Mouse (Mus musculus): ENCODE results near the gene Enc1. TPM values are rescaled to one million over a fixed set of nuclear protein-coding genes. Genes with fewer than 3 reads are reported as not detected.

Enc1 gene
- total RNA-seq, 1 experiment = 73.6 TPM

GRCm38 (mm10) chr13:97271641-97272040 lies 30.7 kb downstream of the Enc1 start:
- no peak overlapping the region for H3K27ac ChIP-seq (ENCODE audit: insufficient read depth, low read depth, low read length, poor library complexity, severe bottlenecking)
- DNase-seq (ENCODE audit: low read depth, low spot score) = no peak
- H3K4me1 ChIP-seq (ENCODE audit: control insufficient read depth in 2 of 2, insufficient read depth in 2 of 2, low read length in 2 of 2, poor library complexity in 1 of 2) = peaks cover 7 to 13% of the 10 kb centered on the region in 2 experiments

GRCm38 (mm10) chr13:97274757-97275156 lies 33.9 kb downstream of the Enc1 start:
- Histone ChIP-seq H3K27ac (ENCODE audit: insufficient read depth, low read depth, low read length, poor library complexity, severe bottlenecking) (peak overlapping the region; percentile 30; the same call in 1 of the 2 replicates), H3K36me3 (ENCODE audit: control insufficient read depth, insufficient read depth, low read length, poor library complexity, severe bottlenecking) (no peaks in the 10 kb centered on the region), H3K4me1 (ENCODE audit: control insufficient read depth in 2 of 2, insufficient read depth in 2 of 2, low read length in 2 of 2, poor library complexity in 1 of 2) (peaks cover 7 to 17% of the 10 kb centered on the region in 2 experiments), H3K4me3 (ENCODE audit: insufficient read depth in 1 of 2, low read depth in 1 of 2, low read length in 2 of 2, poor library complexity in 1 of 2, severe bottlenecking in 1 of 2) (no peak overlapping the region), H3K9ac (ENCODE audit: insufficient read depth, low read depth, low read length, poor library complexity, severe bottlenecking) (peak overlapping the region; percentile 7; the same call in 1 of the 2 replicates), H3K9me3 (ENCODE audit: control insufficient read depth, insufficient read depth, low read depth, low read length) (no peaks in the 10 kb centered on the region)
- DNase-seq (ENCODE audit: low read depth, low spot score) = no peak
- TF ChIP-seq MAFK (IDR thresholded peaks at IDR 0.05; ENCODE audit: insufficient read depth, low read depth, low read length) (peak; percentile 68), CHD2 (IDR thresholded peaks at IDR 0.05; ENCODE audit: low read depth, low read length) (no peak)
- in situ Hi-C loops (cut with MboI; ENCODE audit: low sequenced_read_pairs in 2 of 2, unreplicated experiment in 2 of 2) = no loop called here

More at GRCm38 (mm10) chr13:97271641-97272040, 30.7 kb downstream of the Enc1 start:
- Histone ChIP-seq H3K4me3 (ENCODE audit: insufficient read depth in 1 of 2, low read depth in 1 of 2, low read length in 2 of 2, poor library complexity in 1 of 2, severe bottlenecking in 1 of 2) (no peak overlapping the region), H3K9me3 (ENCODE audit: control insufficient read depth, insufficient read depth, low read depth, low read length) (no peaks in the 10 kb centered on the region), H3K9ac (ENCODE audit: insufficient read depth, low read depth, low read length, poor library complexity, severe bottlenecking) (no peak overlapping the region), H3K36me3 (ENCODE audit: control insufficient read depth, insufficient read depth, low read length, poor library complexity, severe bottlenecking) (no peaks in the 10 kb centered on the region)
- TF ChIP-seq ZNF384 (IDR thresholded peaks at IDR 0.05; ENCODE audit: low read depth, low read length) (no peak), HCFC1 (IDR thresholded peaks at IDR 0.05; ENCODE audit: borderline replicate concordance, insufficient read depth, low read length) (no peak), MAFK (IDR thresholded peaks at IDR 0.05; ENCODE audit: insufficient read depth, low read depth, low read length) (no peak), CHD2 (IDR thresholded peaks at IDR 0.05; ENCODE audit: low read depth, low read length) (no peak), ZC3H11A (IDR thresholded peaks at IDR 0.05; ENCODE audit: borderline replicate concordance, low read depth, low read length) (no peak)
- in situ Hi-C loops (cut with MboI; ENCODE audit: low sequenced_read_pairs in 2 of 2, unreplicated experiment in 2 of 2) = no loop called here

DNA sequence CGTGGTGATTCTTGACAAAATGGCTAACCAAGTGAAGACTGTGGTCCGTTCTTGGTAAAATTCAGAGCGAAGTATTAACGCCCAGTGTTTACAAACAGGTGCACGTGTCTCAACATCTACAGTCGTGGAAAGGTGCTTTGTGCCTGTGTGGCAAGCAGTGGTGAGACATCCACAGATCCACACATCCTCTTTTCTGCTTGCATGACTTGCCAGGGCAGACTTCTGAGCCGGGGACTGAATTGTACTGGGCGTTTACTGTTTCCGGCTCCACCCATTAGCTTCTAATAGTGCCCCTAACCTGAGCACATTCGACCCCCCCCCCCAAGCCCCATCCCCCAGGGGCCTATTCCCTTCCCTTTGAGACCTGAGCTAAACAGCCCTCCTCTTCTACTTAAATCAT lies 34.6 kb downstream of the Enc1 start:
- TF ChIP-seq HCFC1 (IDR thresholded peaks at IDR 0.05; ENCODE audit: borderline replicate concordance, insufficient read depth, low read length) (no peak), ZNF384 (IDR thresholded peaks at IDR 0.05; ENCODE audit: low read depth, low read length) (no peak)
- in situ Hi-C loops (cut with MboI; ENCODE audit: low sequenced_read_pairs in 2 of 2, unreplicated experiment in 2 of 2) = no loop called here
- no peaks in the 10 kb centered on the region for H3K9me3 ChIP-seq (ENCODE audit: control insufficient read depth, insufficient read depth, low read depth, low read length)
- H3K4me3 ChIP-seq (ENCODE audit: insufficient read depth in 1 of 2, low read depth in 1 of 2, low read length in 2 of 2, poor library complexity in 1 of 2, severe bottlenecking in 1 of 2) = no peak overlapping the region
- peak overlapping the region; percentile 27; the same call in 1 of the 2 replicates for H3K9ac ChIP-seq (ENCODE audit: insufficient read depth, low read depth, low read length, poor library complexity, severe bottlenecking)
- H3K4me1 ChIP-seq (ENCODE audit: control insufficient read depth in 2 of 2, insufficient read depth in 2 of 2, low read length in 2 of 2, poor library complexity in 1 of 2) = peaks cover 7 to 19% of the 10 kb centered on the region in 2 experiments
- H3K36me3 ChIP-seq (ENCODE audit: control insufficient read depth, insufficient read depth, low read length, poor library complexity, severe bottlenecking) = no peaks in the 10 kb centered on the region
- H3K27ac ChIP-seq (ENCODE audit: insufficient read depth, low read depth, low read length, poor library complexity, severe bottlenecking) = peak overlapping the region; percentile 30
- no peak for DNase-seq (ENCODE audit: low read depth, low spot score)

DNA sequence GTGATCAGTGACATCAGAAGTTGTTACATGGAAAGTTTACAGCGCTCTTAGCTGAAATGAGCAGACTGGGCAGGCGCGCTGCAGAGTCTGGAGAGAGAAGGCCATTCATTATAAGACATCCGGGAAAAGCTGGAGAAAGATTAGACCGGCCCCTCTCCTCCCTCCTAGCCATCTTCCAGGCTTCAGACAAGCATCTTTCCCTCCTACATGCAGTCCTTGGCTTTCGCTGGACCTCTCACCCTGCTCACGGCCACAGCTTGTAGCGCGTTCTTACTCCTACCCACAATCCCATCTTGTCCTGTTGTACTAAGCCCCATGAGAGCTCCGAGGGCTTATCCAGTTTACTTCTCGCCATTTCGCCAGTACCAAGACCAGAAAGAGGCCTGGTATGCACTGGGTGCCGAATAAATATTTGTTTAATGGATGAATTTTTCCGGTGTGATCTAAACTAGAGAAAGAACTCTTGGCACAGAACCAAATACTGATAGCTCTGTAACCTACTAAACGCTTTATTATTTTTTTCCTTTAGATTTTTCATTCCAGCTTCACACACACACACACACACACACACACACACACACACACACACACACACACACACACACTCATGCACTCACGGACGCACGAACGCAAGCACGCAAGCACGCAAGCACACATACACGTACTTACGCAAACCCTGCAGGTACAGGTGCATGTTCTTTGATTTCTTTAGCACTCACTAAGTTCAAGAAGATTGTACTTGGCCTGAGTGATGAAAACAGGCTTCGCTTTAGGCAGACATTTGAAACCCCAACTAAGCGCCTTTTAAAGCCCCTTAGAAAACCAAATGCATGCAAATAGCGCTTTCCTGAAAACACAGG lies 41.4 kb downstream of the Enc1 start:
- no peaks in the 10 kb centered on the region for H3K9me3 ChIP-seq (ENCODE audit: control insufficient read depth, insufficient read depth, low read depth, low read length)
- no peak for DNase-seq (ENCODE audit: low read depth, low spot score)
- H3K4me3 ChIP-seq (ENCODE audit: insufficient read depth in 1 of 2, low read depth in 1 of 2, low read length in 2 of 2, poor library complexity in 1 of 2, severe bottlenecking in 1 of 2) = peak overlapping the region; percentile 32 to 63
- peak overlapping the region; percentile 71 for H3K9ac ChIP-seq (ENCODE audit: insufficient read depth, low read depth, low read length, poor library complexity, severe bottlenecking)
- in situ Hi-C loops (cut with MboI; ENCODE audit: low sequenced_read_pairs in 2 of 2, unreplicated experiment in 2 of 2) = no loop called here
- peaks cover 4% of the 10 kb centered on the region; the same call in 1 of the 2 replicates for H3K36me3 ChIP-seq (ENCODE audit: control insufficient read depth, insufficient read depth, low read length, poor library complexity, severe bottlenecking)
- peaks cover 4 to 9% of the 10 kb centered on the region in 2 experiments for H3K4me1 ChIP-seq (ENCODE audit: control insufficient read depth in 2 of 2, insufficient read depth in 2 of 2, low read length in 2 of 2, poor library complexity in 1 of 2)
- no peak for TF ChIP-seq CHD2 (IDR thresholded peaks at IDR 0.05; ENCODE audit: low read depth, low read length)
- no peak for TF ChIP-seq MAFK (IDR thresholded peaks at IDR 0.05; ENCODE audit: insufficient read depth, low read depth, low read length)
- no peak for TF ChIP-seq ZC3H11A (IDR thresholded peaks at IDR 0.05; ENCODE audit: borderline replicate concordance, low read depth, low read length)
- no peak for TF ChIP-seq ZNF384 (IDR thresholded peaks at IDR 0.05; ENCODE audit: low read depth, low read length)
- TF ChIP-seq HCFC1 (IDR thresholded peaks at IDR 0.05; ENCODE audit: borderline replicate concordance, insufficient read depth, low read length) = no peak
- H3K27ac ChIP-seq (ENCODE audit: insufficient read depth, low read depth, low read length, poor library complexity, severe bottlenecking) = peak overlapping the region; percentile 98

Data from ES-E14 (cell line).